Mouse (Mus musculus) CH12.LX (cell line): ENCODE measurements around the gene Rab43. TPM values are rescaled to one million over a fixed set of nuclear protein-coding genes. Genes with fewer than 3 reads are reported as not detected.

Experiments
- DNase-seq: peaks from one replicate; pipeline ENCODE4 v3.0.0-alpha.2; 2013; ENCODE audit errors: extremely low read depth
- H3K27ac ChIP-seq: 2 replicates; pipeline ENCODE4 v1.5.1; 2012; ENCODE audit warnings: low read depth, mild to moderate bottlenecking, control low read depth, moderate library complexity; ENCODE audit not compliant: insufficient read depth
- H3K27me3 ChIP-seq: replicated peaks from 2 replicates; pipeline ENCODE3; 2012; ENCODE audit warnings: inconsistent platforms
- H3K36me3 ChIP-seq, 2 experiments: replicated peaks in 1 of 2; 2 replicates each; pipeline versions ENCODE3 to v1.6.1; 2012; ENCODE audit warnings: inconsistent platforms in 1 of 2, low read length in 1 of 2, mild to moderate bottlenecking in 1 of 2, mixed read lengths in 1 of 2, moderate library complexity in 1 of 2; ENCODE audit not compliant: control insufficient read depth in 1 of 2, insufficient read depth in 1 of 2
- H3K4me1 ChIP-seq, 2 experiments: 2 replicates each; pipeline ENCODE4 v1.6.1; 2012; ENCODE audit warnings: inconsistent platforms in 1 of 2, moderate library complexity in 1 of 2; ENCODE audit not compliant: insufficient read depth in 2 of 2, control insufficient read depth in 1 of 2
- H3K4me2 ChIP-seq: 2 replicates; pipeline ENCODE4 v1.6.1; 2012; ENCODE audit warnings: low read depth, mild to moderate bottlenecking, control low read depth; ENCODE audit not compliant: poor library complexity, insufficient read depth, severe bottlenecking
- H3K4me3 ChIP-seq, 3 experiments: fragments of 150-350 bp in 1 of 3; sonication (generic) in 1 of 3; replicated peaks in 1 of 3; 2 replicates each; pipeline versions ENCODE3 to v1.5.1; 2011 to 2012; ENCODE audit warnings: low read depth in 2 of 3, low read length in 2 of 3, mild to moderate bottlenecking in 2 of 3, moderate library complexity in 2 of 3, control low read depth in 1 of 3, improper control_type of control experiment in 1 of 3, inconsistent platforms in 1 of 3, mixed read lengths in 1 of 3; ENCODE audit not compliant: poor library complexity in 1 of 3
- H3K79me2 ChIP-seq: replicated peaks from 2 replicates; pipeline ENCODE4 v1.6.1; 2012; ENCODE audit warnings: mild to moderate bottlenecking, moderate library complexity; ENCODE audit not compliant: control insufficient read depth, poor library complexity, insufficient read depth, severe bottlenecking; ENCODE audit errors: extremely low read depth
- H3K9ac ChIP-seq: 2 replicates; pipeline ENCODE4 v1.6.1; 2012; ENCODE audit warnings: low read depth, mild to moderate bottlenecking, control low read depth, moderate library complexity; ENCODE audit not compliant: insufficient read depth
- H3K9me3 ChIP-seq: replicated peaks from 2 replicates; pipeline ENCODE3; 2012; ENCODE audit warnings: low read length, inconsistent platforms, mixed read lengths
- BHLHE40 ChIP-seq: IDR thresholded peaks from 2 replicates; pipeline ENCODE4 v1.6.1; 2011; ENCODE audit warnings: mild to moderate bottlenecking, low read depth, low read length, improper control_type of control experiment
- CHD1 ChIP-seq: IDR thresholded peaks from 2 replicates; pipeline ENCODE4 v1.6.1; 2012; ENCODE audit warnings: low read depth, low read length, improper control_type of control experiment, inconsistent platforms
- CTCF ChIP-seq, 2 experiments: IDR thresholded peaks in 1 of 2; conservative IDR thresholded peaks in 1 of 2; 2 replicates each; pipeline ENCODE4 v1.5.1; 2011 to 2012; ENCODE audit warnings: low read depth in 2 of 2, low read length in 2 of 2, improper control_type of control experiment in 1 of 2, inconsistent platforms in 1 of 2, mild to moderate bottlenecking in 1 of 2, moderate library complexity in 1 of 2
- E2F4 ChIP-seq: IDR thresholded peaks from 2 replicates; pipeline ENCODE4 v1.6.1; 2011; ENCODE audit warnings: low read depth, low read length, improper control_type of control experiment; ENCODE audit not compliant: insufficient replicate concordance
- ETS1 ChIP-seq: conservative IDR thresholded peaks from 2 replicates; pipeline ENCODE4 v1.6.1; 2012; ENCODE audit warnings: low read depth, mild to moderate bottlenecking, inconsistent platforms, low read length, improper control_type of control experiment, moderate library complexity
- IRF4 ChIP-seq: IDR thresholded peaks from 2 replicates; pipeline ENCODE4 v1.6.1; 2014; ENCODE audit warnings: low read depth, mild to moderate bottlenecking, inconsistent platforms, low read length, improper control_type of control experiment
- JUN ChIP-seq: IDR thresholded peaks from 2 replicates; pipeline ENCODE4 v1.6.1; 2011; ENCODE audit warnings: low read depth, mild to moderate bottlenecking, low read length, improper control_type of control experiment, moderate library complexity; ENCODE audit not compliant: insufficient read depth
- JUND ChIP-seq: conservative IDR thresholded peaks from 2 replicates; pipeline ENCODE4 v1.6.1; 2011; ENCODE audit warnings: low read depth, low read length, improper control_type of control experiment
- MAFK ChIP-seq: IDR thresholded peaks from 2 replicates; pipeline ENCODE4 v1.6.1; 2011; ENCODE audit warnings: low read length, improper control_type of control experiment; ENCODE audit not compliant: insufficient replicate concordance
- MAX ChIP-seq: IDR thresholded peaks from 2 replicates; pipeline ENCODE4 v1.6.1; 2011; ENCODE audit warnings: low read length, improper control_type of control experiment
- MAZ ChIP-seq: IDR thresholded peaks from 2 replicates; pipeline ENCODE4 v1.6.1; 2012; ENCODE audit warnings: low read depth, mild to moderate bottlenecking, inconsistent platforms, low read length, improper control_type of control experiment, moderate library complexity
- MEF2A ChIP-seq: IDR thresholded peaks from 2 replicates; pipeline ENCODE4 v1.6.1; 2014; ENCODE audit warnings: low read depth, mild to moderate bottlenecking, inconsistent platforms, low read length, improper control_type of control experiment, borderline replicate concordance
- MYC ChIP-seq: IDR thresholded peaks from 2 replicates; pipeline ENCODE4 v1.6.1; 2011; ENCODE audit warnings: low read depth, mild to moderate bottlenecking, improper control_type of control experiment, low read length
- POLR2AphosphoS2 ChIP-seq: IDR thresholded peaks from 2 replicates; pipeline ENCODE4 v1.6.1; 2011; ENCODE audit warnings: low read depth, low read length, improper control_type of control experiment
- RAD21 ChIP-seq: IDR thresholded peaks from 2 replicates; pipeline ENCODE4 v1.6.1; 2011; ENCODE audit warnings: low read depth, mild to moderate bottlenecking, low read length, improper control_type of control experiment, moderate library complexity
- SMC3 ChIP-seq: IDR thresholded peaks from 2 replicates; pipeline ENCODE4 v1.6.1; 2011; ENCODE audit warnings: low read depth, low read length, improper control_type of control experiment
- TBP ChIP-seq: conservative IDR thresholded peaks from 2 replicates; pipeline ENCODE4 v1.6.1; 2011; ENCODE audit warnings: low read depth, low read length, improper control_type of control experiment
- TCF12 ChIP-seq: IDR thresholded peaks from 2 replicates; pipeline ENCODE4 v1.6.1; 2014; ENCODE audit warnings: low read depth, mild to moderate bottlenecking, inconsistent platforms, low read length, improper control_type of control experiment
- UBTF ChIP-seq: IDR thresholded peaks from 2 replicates; pipeline ENCODE4 v1.6.1; 2012; ENCODE audit warnings: low read depth, mild to moderate bottlenecking, inconsistent platforms, low read length, improper control_type of control experiment, moderate library complexity
- USF1 ChIP-seq: IDR thresholded peaks from 2 replicates; pipeline ENCODE4 v1.6.1; 2014; ENCODE audit warnings: low read depth, mild to moderate bottlenecking, inconsistent platforms, low read length, improper control_type of control experiment
- ZMIZ1 ChIP-seq: IDR thresholded peaks from 2 replicates; pipeline ENCODE4 v1.6.1; 2012; ENCODE audit warnings: low read depth, mild to moderate bottlenecking, inconsistent platforms, low read length, improper control_type of control experiment
- ZNF384 ChIP-seq: IDR thresholded peaks from 2 replicates; pipeline ENCODE4 v1.6.1; 2012; ENCODE audit warnings: low read depth, low read length, improper control_type of control experiment, inconsistent platforms
- dilution Hi-C: fragments of 300-500 bp; cut with MboI; formaldehyde crosslinking; loops from 2 replicates; pipeline ENCODE4 v1.14.3; 2020; ENCODE audit warnings: low sequenced_read_pairs; ENCODE audit not compliant: extremely low pct_unique_long_range_greater_than_20kb, extremely low pct_ligation_motif_present
- in situ Hi-C: fragments of 300-500 bp; cut with MboI; formaldehyde crosslinking; loops from 3 replicates; pipeline ENCODE4 v1.14.3; 2019; ENCODE audit warnings: low sequenced_read_pairs, low pct_ligation_motif_present, low pct_unique_long_range_greater_than_20kb, mixed read lengths
- polyA plus RNA-seq: library from polyadenylated mRNA; unstranded; fragments of >175 nt; gene quantifications from 2 replicates; pipeline ENCODE4 v1.2.1, GENCODE M21; 2012; ENCODE audit warnings: low read depth; ENCODE audit not compliant: insufficient read length
- total RNA-seq, 2 experiments: library from RNA; depleted of rRNA; stranded (reverse); fragments of 300-350 nt in 1 of 2; fragments of >200 nt in 1 of 2; gene quantifications; 2 replicates each; pipeline ENCODE4 v1.2.3; 2012 to 2014

The Rab43 gene
- total and polyA plus RNA-seq, 3 experiments: 4.3 to 23.4 (median 10.3) TPM

- TF ChIP-seq IRF4: peak; percentile 80
Measured at GRCm38 (mm10) chr6:87742804-87743203, 69.2 kb downstream of the Rab43 start (continued).

- no peak for TF ChIP-seq JUN
- peak; percentile 52; the same call in 1 of the 2 replicates for TF ChIP-seq BHLHE40
- TF ChIP-seq, all 38 proteins: peak for 1
- H3K27me3 ChIP-seq: no peaks in the 10 kb centered on the region
- dilution Hi-C loops (no loop called here), in situ Hi-C loops (no loop called here)
- H3K9me3 ChIP-seq: no peaks in the 10 kb centered on the region
- H3K9ac ChIP-seq: no peak overlapping the region
- H3K4me1 ChIP-seq: peaks cover 24 to 44% of the 10 kb centered on the region in 2 experiments
- H3K27ac ChIP-seq: no peak overlapping the region
- no peaks in the 10 kb centered on the region for H3K79me2 ChIP-seq
- no peak for DNase-seq
- H3K36me3 ChIP-seq: peaks cover 0 to 3% of the 10 kb centered on the region in 2 experiments
- H3K4me2 ChIP-seq: no peak overlapping the region
- no peak overlapping the region for H3K4me3 ChIP-seq
Measured at GRCm38 (mm10) chr6:87741978-87742377, 70.0 kb downstream of the Rab43 start.

- Histone ChIP-seq H3K9ac (no peak overlapping the region), H3K27me3 (no peaks in the 10 kb centered on the region), H3K27ac (no peak overlapping the region), H3K4me1 (peaks cover 21 to 34% of the 10 kb centered on the region in 2 experiments), H3K79me2 (no peaks in the 10 kb centered on the region), H3K36me3 (peaks cover 0 to 2% of the 10 kb centered on the region in 2 experiments), H3K4me2 (no peak overlapping the region), H3K9me3 (no peaks in the 10 kb centered on the region), H3K4me3 (no peak overlapping the region)
- TF ChIP-seq ZMIZ1: no peak
- no peak for TF ChIP-seq BHLHE40
- TF ChIP-seq ZNF384: no peak
- TF ChIP-seq MAX: no peak
- no peak for TF ChIP-seq TBP
- no peak for TF ChIP-seq POLR2AphosphoS2
- no peak for TF ChIP-seq E2F4
- no peak for TF ChIP-seq MEF2A
- no peak for TF ChIP-seq MYC
- no peak for TF ChIP-seq TCF12
- no peak for TF ChIP-seq JUND
- no peak for TF ChIP-seq USF1
- TF ChIP-seq SMC3: no peak
- no peak for TF ChIP-seq CTCF (conservative IDR thresholded peaks at IDR 0.05 in 1 of 2, IDR thresholded peaks at IDR 0.05 in 1 of 2; ENCODE audit: low read depth in 2 of 2, low read length in 2 of 2)
- TF ChIP-seq MAFK: no peak
- no peak for TF ChIP-seq MAZ
- TF ChIP-seq RAD21: no peak
- TF ChIP-seq UBTF: no peak
- TF ChIP-seq CHD1: no peak
- TF ChIP-seq ETS1: no peak
- dilution Hi-C loops: no loop called here
- in situ Hi-C loops: no loop called here
- DNase-seq: no peak
Measured at GRCm38 (mm10) chr6:87740496-87740895, 71.5 kb downstream of the Rab43 start.
